Mouse (Mus musculus): ENCODE results near the gene Cks2. TPM values are rescaled to one million over a fixed set of nuclear protein-coding genes. Genes with fewer than 3 reads are reported as not detected.

Cks2 gene
- polyA plus RNA-seq, 1 experiment from 2014 or later: 253 TPM

GRCm38 (mm10) chr13:51645872-51646271 is 840 bp downstream of the Cks2 start:
- DNase-seq (ENCODE audit: low spot score) (peak; percentile 57), ATAC-seq (replicated peaks; ENCODE audit: low FRiP score, low read depth) (no peak)
- Histone ChIP-seq H3K4me1 (replicated peaks; ENCODE audit: insufficient read depth, low read length) (peaks cover 4% of the 10 kb centered on the region; the same call in 1 of the 2 replicates), H3K27ac (peak overlapping the region; percentile 82), H3K9me3 (replicated peaks; ENCODE audit: low read length) (no peaks in the 10 kb centered on the region), H3K4me3 (replicated peaks; ENCODE audit: low read depth, low read length) (peak overlapping the region; percentile 89), H3K4me2 (ENCODE audit: low read length) (peak overlapping the region; percentile 71), H3K9ac (ENCODE audit: low read depth, low read length) (peak overlapping the region; percentile 86), H3K36me3 (ENCODE audit: insufficient read depth, low read length) (no peaks in the 10 kb centered on the region), H3K27me3 (ENCODE audit: insufficient read depth, low read length) (no peaks in the 10 kb centered on the region)
- WGBS: 0% methylated on average over 7 of the region's 7 CpGs
- TF ChIP-seq CTCF (IDR thresholded peaks at IDR 0.05; ENCODE audit: low read depth): no peak

GRCm38 (mm10) chr13:51646362-51647027 is 1.5 kb downstream of the Cks2 start:
- TF ChIP-seq CTCF (IDR thresholded peaks at IDR 0.05; ENCODE audit: low read depth): no peak
- Histone ChIP-seq H3K4me2 (ENCODE audit: low read length) (peak overlapping the region; percentile 71), H3K36me3 (ENCODE audit: insufficient read depth, low read length) (no peaks in the 10 kb centered on the region), H3K27ac (peak overlapping the region; percentile 82), H3K27me3 (ENCODE audit: insufficient read depth, low read length) (no peaks in the 10 kb centered on the region), H3K9ac (ENCODE audit: low read depth, low read length) (peak overlapping the region; percentile 86), H3K4me1 (replicated peaks; ENCODE audit: insufficient read depth, low read length) (peaks cover 8% of the 10 kb centered on the region; the same call in 1 of the 2 replicates), H3K9me3 (replicated peaks; ENCODE audit: low read length) (no peaks in the 10 kb centered on the region), H3K4me3 (replicated peaks; ENCODE audit: low read depth, low read length) (peak overlapping the region; percentile 89)
- 20% methylated on average over 3 of the region's 3 CpGs for WGBS
- DNase-seq (ENCODE audit: low spot score) (no peak), ATAC-seq (replicated peaks; ENCODE audit: low FRiP score, low read depth) (no peak)

- H3K9ac ChIP-seq (ENCODE audit: low read depth, low read length): no peak overlapping the region
- ATAC-seq (replicated peaks; ENCODE audit: low FRiP score, low read depth): no peak
These were observed 2.7 kb downstream of the Cks2 start for GRCm38 (mm10) chr13:51647770-51648169.

DNA sequence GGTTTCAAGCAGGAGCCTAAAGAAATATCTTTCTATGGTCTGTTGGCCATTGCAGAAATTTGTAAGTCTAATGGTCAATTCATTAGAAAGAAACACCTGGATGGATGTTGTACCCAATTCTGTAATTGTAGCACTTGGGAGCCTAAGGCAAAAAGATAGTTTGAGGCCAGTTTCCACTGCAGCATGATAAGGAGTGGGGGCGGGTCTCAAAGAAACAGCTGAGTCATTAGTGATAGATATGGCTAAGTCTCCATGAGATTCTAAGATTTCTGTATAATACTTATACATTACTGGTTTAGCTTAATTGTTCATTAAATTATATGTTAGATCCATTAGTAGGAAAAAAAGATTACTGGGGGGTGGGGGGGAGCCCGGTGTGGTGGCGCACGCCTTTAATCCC is 3.2 kb downstream of the Cks2 start:
- WGBS: 90% methylated on average over 4 of the region's 4 CpGs
- Histone ChIP-seq H3K36me3 (ENCODE audit: insufficient read depth, low read length) (no peaks in the 10 kb centered on the region), H3K27me3 (ENCODE audit: insufficient read depth, low read length) (no peaks in the 10 kb centered on the region), H3K4me3 (replicated peaks; ENCODE audit: low read depth, low read length) (no peak overlapping the region), H3K9me3 (replicated peaks; ENCODE audit: low read length) (no peaks in the 10 kb centered on the region), H3K4me2 (ENCODE audit: low read length) (peak overlapping the region; percentile 15), H3K27ac (no peak overlapping the region), H3K4me1 (replicated peaks; ENCODE audit: insufficient read depth, low read length) (peaks cover 12% of the 10 kb centered on the region), H3K9ac (ENCODE audit: low read depth, low read length) (no peak overlapping the region)
- ATAC-seq (replicated peaks; ENCODE audit: low FRiP score, low read depth) (no peak), DNase-seq (ENCODE audit: low spot score) (no peak)
- TF ChIP-seq CTCF (IDR thresholded peaks at IDR 0.05; ENCODE audit: low read depth): no peak

More at GRCm38 (mm10) chr13:51647770-51648169, 2.7 kb downstream of the Cks2 start:
- Histone ChIP-seq H3K36me3 (ENCODE audit: insufficient read depth, low read length) (no peaks in the 10 kb centered on the region), H3K4me3 (replicated peaks; ENCODE audit: low read depth, low read length) (no peak overlapping the region), H3K4me2 (ENCODE audit: low read length) (peak overlapping the region; percentile 71), H3K27me3 (ENCODE audit: insufficient read depth, low read length) (no peaks in the 10 kb centered on the region), H3K9me3 (replicated peaks; ENCODE audit: low read length) (no peaks in the 10 kb centered on the region), H3K27ac (no peak overlapping the region), H3K4me1 (replicated peaks; ENCODE audit: insufficient read depth, low read length) (peaks cover 12% of the 10 kb centered on the region)
- 71% methylated on average over 3 of the region's 3 CpGs for WGBS
- no peak for TF ChIP-seq CTCF (IDR thresholded peaks at IDR 0.05; ENCODE audit: low read depth)
- no peak for DNase-seq (ENCODE audit: low spot score)

DNA sequence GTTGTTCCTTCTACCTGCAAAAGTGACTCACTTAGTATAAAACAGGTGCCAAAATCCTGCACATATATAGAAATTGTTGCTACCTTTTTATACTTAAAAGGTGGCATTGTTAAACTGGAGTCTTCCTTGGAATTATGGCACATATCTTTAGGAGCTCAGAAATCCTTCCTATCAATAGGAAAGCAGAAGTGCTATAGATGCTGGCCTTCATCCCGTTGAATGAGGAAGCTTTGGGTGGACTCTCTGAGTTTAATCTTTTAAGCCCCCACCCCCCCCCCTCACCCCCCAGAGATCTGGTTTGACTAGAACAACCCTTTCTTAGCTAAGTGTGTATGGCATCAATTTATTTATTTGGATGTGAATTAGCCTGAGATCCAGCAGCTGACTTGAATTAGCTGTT is 4.7 kb downstream of the Cks2 start:
- no peak for TF ChIP-seq CTCF (IDR thresholded peaks at IDR 0.05; ENCODE audit: low read depth)
- Histone ChIP-seq H3K4me3 (replicated peaks; ENCODE audit: low read depth, low read length) (no peak overlapping the region), H3K9ac (ENCODE audit: low read depth, low read length) (no peak overlapping the region), H3K9me3 (replicated peaks; ENCODE audit: low read length) (no peaks in the 10 kb centered on the region), H3K27me3 (ENCODE audit: insufficient read depth, low read length) (no peaks in the 10 kb centered on the region), H3K4me1 (replicated peaks; ENCODE audit: insufficient read depth, low read length) (peaks cover 12% of the 10 kb centered on the region), H3K4me2 (ENCODE audit: low read length) (no peak overlapping the region), H3K27ac (no peak overlapping the region), H3K36me3 (ENCODE audit: insufficient read depth, low read length) (0 out of 2 replicates have a peak, but pooled peaks cover 4% of the 10 kb centered on the region)
- no peak for ATAC-seq (replicated peaks; ENCODE audit: low FRiP score, low read depth)
- DNase-seq (ENCODE audit: low spot score): no peak
- WGBS: 91% methylated on average over 1 of the region's 1 CpGs

DNA sequence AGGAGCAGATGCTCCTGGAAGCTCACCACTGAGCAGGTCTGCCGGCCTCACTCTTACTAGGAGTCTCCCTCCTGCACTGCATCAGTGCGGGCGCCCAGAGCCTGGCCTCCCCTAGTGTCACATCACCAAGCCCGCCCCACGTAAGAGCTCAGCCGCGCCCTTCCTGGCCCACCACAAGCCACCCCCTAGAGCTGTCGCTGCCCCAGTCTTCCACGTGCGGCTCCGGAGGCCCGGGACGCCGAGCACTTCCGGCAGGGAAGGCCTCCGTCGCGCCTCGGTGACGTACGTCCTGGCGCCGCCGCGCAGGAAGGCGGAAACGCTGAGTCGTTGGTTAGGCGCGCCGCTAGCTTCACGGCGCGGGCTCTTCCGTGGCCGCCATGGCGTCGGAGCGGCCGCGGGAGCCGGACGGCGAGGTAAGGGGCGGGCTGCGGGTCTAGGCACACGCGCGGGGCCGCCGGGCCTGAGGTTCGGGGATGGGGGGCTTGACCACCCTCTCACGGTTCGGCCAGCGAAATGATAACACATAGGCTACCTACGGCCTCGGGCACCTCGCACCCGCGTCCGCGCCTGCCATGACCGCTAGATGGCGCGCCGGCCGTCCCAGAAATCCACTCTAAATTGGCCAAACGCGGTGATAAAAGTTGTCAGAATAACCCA is 6.5 kb downstream of the Cks2 start, which contains the start of gene Secisbp2:
Gene Secisbp2 (plus strand): TSS at position 290 of the 657 bp plus-strand sequence.
- peak; percentile 95 for DNase-seq (ENCODE audit: low spot score)
- no peaks in the 10 kb centered on the region for H3K9me3 ChIP-seq (replicated peaks; ENCODE audit: low read length)
- peak; percentile 91 for TF ChIP-seq CTCF (IDR thresholded peaks at IDR 0.05; ENCODE audit: low read depth)
- H3K4me2 ChIP-seq (ENCODE audit: low read length): peak within 1 kb of the TSS; percentile 67
- H3K27me3 ChIP-seq (ENCODE audit: insufficient read depth, low read length): no peaks in the 10 kb centered on the region
- H3K4me3 ChIP-seq (replicated peaks; ENCODE audit: low read depth, low read length): peak within 1 kb of the TSS; percentile 80
- peak within 1 kb of the TSS; percentile 85 for H3K9ac ChIP-seq (ENCODE audit: low read depth, low read length)
- peaks cover 12% of the 10 kb centered on the region for H3K4me1 ChIP-seq (replicated peaks; ENCODE audit: insufficient read depth, low read length)
- peak within 1 kb of the TSS; percentile 94 for H3K27ac ChIP-seq
- peak; percentile 92 for ATAC-seq (replicated peaks; ENCODE audit: low FRiP score, low read depth)
- WGBS: 1% methylated on average over 69 of the region's 69 CpGs
- peaks cover 12% of the 10 kb centered on the region; the same call in 1 of the 2 replicates for H3K36me3 ChIP-seq (ENCODE audit: insufficient read depth, low read length)
